Mouse (Mus musculus) splenic B cell, adult 2 months (primary cell): Measurements from ENCODE around the gene Secisbp2.

Experiments used
- DNase-seq: peaks from one replicate; pipeline ENCODE4 v3.0.0-alpha.2; 2011; ENCODE audit warnings: low read depth, low spot score
- H3K27me3 ChIP-seq: 2 replicates; pipeline ENCODE4 v1.6.1; 2012; ENCODE audit warnings: mild to moderate bottlenecking, low read length, moderate library complexity, mixed read lengths; ENCODE audit not compliant: control insufficient read depth, poor library complexity, insufficient read depth, severe bottlenecking
- H3K36me3 ChIP-seq: 2 replicates; pipeline ENCODE4 v1.6.1; 2012; ENCODE audit warnings: mild to moderate bottlenecking, low read length, moderate library complexity, mixed read lengths; ENCODE audit not compliant: control insufficient read depth, poor library complexity, insufficient read depth, severe bottlenecking

Gene Secisbp2

DNA sequence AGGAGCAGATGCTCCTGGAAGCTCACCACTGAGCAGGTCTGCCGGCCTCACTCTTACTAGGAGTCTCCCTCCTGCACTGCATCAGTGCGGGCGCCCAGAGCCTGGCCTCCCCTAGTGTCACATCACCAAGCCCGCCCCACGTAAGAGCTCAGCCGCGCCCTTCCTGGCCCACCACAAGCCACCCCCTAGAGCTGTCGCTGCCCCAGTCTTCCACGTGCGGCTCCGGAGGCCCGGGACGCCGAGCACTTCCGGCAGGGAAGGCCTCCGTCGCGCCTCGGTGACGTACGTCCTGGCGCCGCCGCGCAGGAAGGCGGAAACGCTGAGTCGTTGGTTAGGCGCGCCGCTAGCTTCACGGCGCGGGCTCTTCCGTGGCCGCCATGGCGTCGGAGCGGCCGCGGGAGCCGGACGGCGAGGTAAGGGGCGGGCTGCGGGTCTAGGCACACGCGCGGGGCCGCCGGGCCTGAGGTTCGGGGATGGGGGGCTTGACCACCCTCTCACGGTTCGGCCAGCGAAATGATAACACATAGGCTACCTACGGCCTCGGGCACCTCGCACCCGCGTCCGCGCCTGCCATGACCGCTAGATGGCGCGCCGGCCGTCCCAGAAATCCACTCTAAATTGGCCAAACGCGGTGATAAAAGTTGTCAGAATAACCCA lies at the start of gene Secisbp2:
Gene Secisbp2 (plus strand): TSS at position 290 of the 657 bp plus-strand sequence.
- peak; percentile 94 for DNase-seq
- Histone ChIP-seq H3K27me3 (no peaks in the 10 kb centered on the region), H3K36me3 (peaks cover 3% of the 10 kb centered on the region)

DNA sequence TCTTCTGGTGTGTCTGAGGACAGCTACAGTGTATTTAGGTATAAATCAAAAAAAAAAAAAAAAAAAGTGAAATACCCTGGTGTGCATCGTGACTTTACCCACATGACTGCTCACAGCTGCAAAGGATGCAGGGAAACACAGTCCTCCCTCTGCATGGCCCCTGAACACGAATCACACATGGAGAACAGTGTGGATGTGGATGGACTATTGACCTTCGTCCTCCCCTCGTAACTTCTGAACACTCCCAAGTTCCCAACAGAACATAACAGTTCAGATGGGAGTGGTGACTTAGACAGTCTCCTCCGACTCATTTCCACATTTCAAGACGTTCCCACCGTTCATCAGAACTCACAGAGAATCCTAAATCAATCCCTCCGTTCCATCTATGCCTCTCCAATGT lies 48.7 kb upstream of the Secisbp2 start:
- no peaks in the 10 kb centered on the region for H3K36me3 ChIP-seq
- no peaks in the 10 kb centered on the region for H3K27me3 ChIP-seq
- no peak for DNase-seq

DNA sequence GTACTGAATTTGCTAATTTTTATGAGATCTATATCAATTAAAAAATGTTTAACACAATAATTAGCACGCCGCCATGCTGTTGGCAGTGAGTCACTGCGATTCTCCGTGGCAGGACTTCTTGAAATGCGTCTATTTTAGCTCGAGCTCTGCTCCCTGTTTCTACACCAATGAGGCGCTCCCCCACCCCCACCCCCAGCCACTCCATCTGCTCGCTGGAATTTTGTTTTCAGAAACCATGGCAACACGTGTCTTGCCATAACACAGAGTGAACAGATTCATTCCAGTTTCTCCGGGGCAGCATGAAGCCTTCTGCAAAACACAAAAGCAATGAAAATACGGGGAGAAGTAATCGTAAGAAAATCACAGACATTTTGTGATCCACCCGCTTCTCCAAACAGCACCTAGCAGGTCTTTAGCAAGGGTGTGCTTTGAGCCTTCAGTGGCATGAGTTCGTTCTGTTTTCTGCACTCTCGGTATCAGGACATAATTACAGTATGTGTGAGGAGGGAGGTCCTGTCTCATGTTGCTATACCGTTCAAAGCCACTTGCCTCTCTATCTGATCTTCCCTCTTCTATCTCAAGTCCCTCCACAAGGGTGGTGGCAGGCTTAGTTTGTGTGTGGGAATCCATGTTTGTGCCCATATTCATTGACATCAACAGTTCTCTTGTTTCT lies 48.1 kb upstream of the Secisbp2 start:
- no peaks in the 10 kb centered on the region for H3K36me3 ChIP-seq
- no peaks in the 10 kb centered on the region for H3K27me3 ChIP-seq
- no peak for DNase-seq

DNA sequence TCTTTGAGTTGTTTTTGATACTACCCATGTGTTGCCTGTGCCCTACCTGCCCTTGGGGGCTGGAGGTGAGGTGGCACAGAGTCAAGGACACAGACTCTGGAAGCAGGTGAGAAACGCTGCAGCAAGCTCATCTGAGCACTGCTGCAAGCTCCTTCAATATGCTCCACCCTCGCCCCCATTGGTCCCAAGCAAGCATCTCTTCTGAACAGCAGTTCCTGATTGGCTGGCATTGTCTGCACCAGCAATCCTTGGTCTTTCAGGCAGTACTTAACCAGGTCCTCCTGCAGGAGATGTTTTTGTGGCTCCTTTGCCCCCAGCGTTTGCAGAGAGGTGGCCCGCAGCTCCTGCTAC lies 47.6 kb upstream of the Secisbp2 start:
- Histone ChIP-seq H3K36me3 (no peaks in the 10 kb centered on the region), H3K27me3 (no peaks in the 10 kb centered on the region)
- no peak for DNase-seq

DNA sequence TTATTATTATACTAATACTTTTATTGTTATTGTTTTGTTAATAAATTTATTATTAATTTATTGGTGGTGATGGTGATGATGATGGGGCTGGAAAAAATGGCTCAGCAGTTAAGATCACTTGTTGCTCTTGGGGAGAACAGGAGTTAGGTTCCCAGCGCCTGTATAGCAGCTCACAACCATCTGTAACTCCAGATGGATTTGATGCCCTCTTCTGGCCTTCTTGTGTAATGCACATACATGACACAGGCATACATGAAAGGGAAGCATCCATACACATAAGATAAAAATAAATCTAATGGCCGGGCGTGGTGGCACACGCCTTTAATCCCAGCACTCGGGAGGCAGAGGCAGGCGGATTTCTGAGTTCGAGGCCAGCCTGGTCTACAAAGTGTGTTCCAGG lies 42.3 kb upstream of the Secisbp2 start:
- DNase-seq, result peak; percentile 22
- Histone ChIP-seq H3K36me3 (no peaks in the 10 kb centered on the region), H3K27me3 (no peaks in the 10 kb centered on the region)

DNA sequence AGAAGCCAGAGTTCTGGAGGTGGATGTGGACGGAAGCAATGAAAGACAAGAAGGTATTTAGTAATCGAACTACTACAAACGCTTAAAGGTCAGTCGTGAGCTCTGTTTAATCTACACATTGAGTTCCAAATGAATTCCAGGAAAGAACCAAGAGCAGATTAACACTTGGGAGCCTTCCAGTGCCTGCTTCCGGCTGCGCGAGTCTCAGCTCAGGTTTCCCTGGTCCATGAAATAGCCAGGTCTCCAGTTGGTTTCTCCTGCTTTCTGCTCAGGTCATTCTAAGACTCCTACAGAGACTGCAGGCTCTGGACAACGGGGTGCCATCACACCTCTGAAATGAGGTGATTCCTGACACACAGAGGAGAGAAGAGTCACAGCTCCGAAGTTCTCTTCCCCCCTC lies 40.4 kb upstream of the Secisbp2 start:
- Histone ChIP-seq H3K27me3 (no peaks in the 10 kb centered on the region), H3K36me3 (no peaks in the 10 kb centered on the region)
- no peak for DNase-seq

GRCm38 (mm10) chr13:51611500-51611899 lies 40.0 kb upstream of the Secisbp2 start:
- H3K27me3 ChIP-seq, result no peaks in the 10 kb centered on the region
- no peak for DNase-seq
- no peaks in the 10 kb centered on the region for H3K36me3 ChIP-seq

DNA sequence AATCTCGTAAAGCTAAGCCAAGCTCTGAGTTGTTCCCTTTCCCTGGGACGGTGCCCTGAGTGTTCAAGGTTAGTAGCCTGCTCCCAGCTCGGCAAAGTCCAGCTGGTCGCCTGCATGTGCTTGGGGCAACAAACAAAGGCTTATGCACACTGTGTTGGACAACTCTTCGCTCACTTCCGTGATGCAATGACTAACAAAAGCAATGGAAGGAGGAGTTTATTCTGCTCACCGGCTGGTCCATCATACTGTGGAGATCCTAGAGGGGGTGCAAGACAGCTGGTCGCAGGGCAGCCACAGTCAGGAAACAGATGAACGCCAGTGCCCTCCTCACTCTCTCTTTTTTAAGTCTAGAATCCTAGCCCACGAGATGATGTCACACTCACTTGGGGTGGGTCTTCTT lies 35.7 kb upstream of the Secisbp2 start:
- Histone ChIP-seq H3K36me3 (0 out of 2 replicates have a peak, but pooled peaks cover 2% of the 10 kb centered on the region), H3K27me3 (no peaks in the 10 kb centered on the region; the same call in 1 of the 2 replicates)
- DNase-seq, result no peak

DNA sequence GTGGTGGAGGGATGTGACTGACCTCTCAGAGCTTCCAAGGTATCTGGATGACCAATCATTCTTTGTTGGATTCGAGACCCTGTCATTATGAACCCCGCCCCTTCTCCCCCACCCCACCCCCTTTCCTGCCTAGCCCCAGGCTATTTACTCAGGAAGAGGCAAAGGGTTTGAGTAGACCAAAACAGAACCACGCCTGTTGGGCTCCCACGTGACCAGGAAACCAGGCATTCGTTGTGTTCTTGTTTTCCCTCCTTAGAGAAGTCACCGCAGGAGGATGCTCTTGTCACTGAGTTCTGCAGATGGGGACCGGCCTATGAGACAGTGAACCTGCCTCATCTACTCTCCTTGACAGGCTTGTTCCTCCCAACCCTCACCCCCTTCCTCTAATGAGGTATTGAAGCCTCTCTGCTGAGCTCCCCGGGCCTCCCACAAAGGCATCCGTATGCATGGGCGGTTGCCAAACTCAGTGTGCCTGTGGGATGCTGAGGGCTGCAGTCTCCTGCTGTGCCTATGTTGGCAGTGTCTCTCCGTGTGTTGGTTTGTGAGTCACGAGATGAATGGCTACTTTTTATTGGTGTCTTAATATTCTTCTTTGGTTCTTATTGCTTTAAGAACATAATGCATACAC lies 35.0 kb upstream of the Secisbp2 start:
- no peak for DNase-seq
- H3K27me3 ChIP-seq, result no peaks in the 10 kb centered on the region; the same call in 1 of the 2 replicates
- 0 out of 2 replicates have a peak, but pooled peaks cover 2% of the 10 kb centered on the region for H3K36me3 ChIP-seq

- Histone ChIP-seq H3K36me3 (0 out of 2 replicates have a peak, but pooled peaks cover 2% of the 10 kb centered on the region), H3K27me3 (no peaks in the 10 kb centered on the region; the same call in 1 of the 2 replicates)
- no peak for DNase-seq
Observed at GRCm38 (mm10) chr13:51617306-51617705, 34.2 kb upstream of the Secisbp2 start.

DNA sequence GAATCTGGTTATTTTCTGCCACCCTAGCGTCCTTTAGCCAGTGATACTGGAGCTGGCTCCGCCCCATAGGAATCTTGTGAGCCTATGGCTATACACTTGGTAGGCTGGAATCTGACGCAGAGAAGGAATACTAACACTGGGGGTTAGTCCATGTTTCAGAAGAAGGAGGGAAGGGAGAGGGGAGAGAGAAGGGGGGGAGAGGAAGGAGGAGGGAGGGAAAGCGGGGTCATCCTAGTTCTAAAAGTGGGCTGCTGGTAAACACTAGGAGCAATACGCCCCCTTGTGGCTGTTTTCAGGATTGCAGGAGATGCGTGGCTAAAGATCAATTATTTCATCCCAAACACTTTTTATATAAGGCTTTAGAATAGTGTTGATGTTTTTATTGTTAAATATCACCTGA lies 33.6 kb upstream of the Secisbp2 start:
- H3K27me3 ChIP-seq, result no peaks in the 10 kb centered on the region; the same call in 1 of the 2 replicates
- H3K36me3 ChIP-seq, result 0 out of 2 replicates have a peak, but pooled peaks cover 2% of the 10 kb centered on the region
- peak; percentile 69 for DNase-seq

DNA sequence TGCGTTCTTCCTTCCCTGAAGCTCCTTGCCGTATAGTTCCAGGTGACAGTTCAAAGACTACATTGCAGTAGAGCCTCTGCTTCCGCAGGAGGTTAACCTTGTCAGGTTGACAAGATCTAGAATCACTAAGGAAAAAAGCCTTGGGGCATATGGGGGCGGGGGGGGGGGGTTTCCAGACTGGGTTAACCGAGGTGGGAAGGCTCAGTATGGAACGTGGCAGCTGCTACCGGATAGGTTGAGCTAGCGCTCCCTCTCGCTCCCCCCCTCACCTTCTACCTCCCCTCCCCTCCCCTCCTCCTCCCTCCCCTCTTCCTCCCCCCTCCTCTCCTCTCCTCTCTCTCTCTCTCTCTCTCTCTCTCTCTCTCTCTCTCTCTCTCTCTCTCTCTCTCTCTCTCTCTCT lies 32.9 kb upstream of the Secisbp2 start:
- no peaks in the 10 kb centered on the region; the same call in 1 of the 2 replicates for H3K27me3 ChIP-seq
- 0 out of 2 replicates have a peak, but pooled peaks cover 2% of the 10 kb centered on the region for H3K36me3 ChIP-seq
- no peak for DNase-seq

- 0 out of 2 replicates have a peak, but pooled peaks cover 2% of the 10 kb centered on the region for H3K36me3 ChIP-seq
- no peak for DNase-seq
- no peaks in the 10 kb centered on the region; the same call in 1 of the 2 replicates for H3K27me3 ChIP-seq
Observed at GRCm38 (mm10) chr13:51622626-51623025, 28.9 kb upstream of the Secisbp2 start.

DNA sequence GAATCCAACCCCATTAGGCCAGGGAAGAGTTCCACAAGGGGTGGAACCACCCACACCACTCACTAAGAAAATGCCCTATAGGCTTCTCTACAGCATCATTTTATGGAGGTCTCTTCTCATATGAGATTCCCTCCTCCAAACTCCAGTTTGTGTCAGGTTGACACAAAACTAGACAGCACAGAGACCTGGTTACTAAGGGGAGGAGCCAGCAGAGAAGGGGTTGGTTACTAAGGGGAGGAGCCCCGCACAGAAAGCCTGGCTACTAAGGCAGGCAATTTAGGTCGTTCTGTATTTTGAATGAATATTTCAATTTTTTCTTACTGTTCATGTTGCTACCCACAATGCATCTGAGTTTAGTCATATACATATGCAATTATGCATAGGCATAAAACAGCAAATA lies 27.8 kb upstream of the Secisbp2 start:
- DNase-seq, result no peak
- H3K36me3 ChIP-seq, result no peaks in the 10 kb centered on the region
- no peaks in the 10 kb centered on the region for H3K27me3 ChIP-seq

DNA sequence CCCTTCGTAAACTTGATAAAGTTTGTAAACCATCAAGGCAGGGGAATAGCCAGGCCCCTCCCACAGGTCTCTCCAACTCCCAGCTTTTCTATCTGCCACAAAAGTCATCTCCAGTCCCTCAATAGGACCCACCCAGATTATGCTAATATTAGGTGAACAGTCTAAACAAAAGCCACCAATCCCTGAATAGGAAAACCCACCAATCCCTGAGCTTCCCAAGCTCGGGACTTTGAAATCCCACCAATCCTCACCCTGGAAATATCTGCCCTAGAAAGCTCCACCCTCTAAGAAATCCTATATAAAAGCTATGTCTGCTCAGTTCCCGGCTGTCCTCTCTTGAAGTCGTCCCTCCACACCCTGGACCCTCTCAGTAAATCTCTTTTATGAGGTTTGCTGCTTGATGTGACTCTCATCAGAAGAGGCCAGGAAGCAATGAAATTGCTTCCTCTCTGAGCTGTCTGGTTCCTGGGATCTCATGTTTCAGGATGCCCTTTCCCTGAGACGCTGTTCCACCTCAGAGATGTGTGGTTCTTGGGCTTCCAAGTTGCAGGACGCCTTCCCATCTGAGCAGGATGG lies 23.1 kb upstream of the Secisbp2 start:
- H3K27me3 ChIP-seq, result no peaks in the 10 kb centered on the region
- no peak for DNase-seq
- no peaks in the 10 kb centered on the region for H3K36me3 ChIP-seq
